Mouse (Mus musculus) spleen, adult 2 months (tissue): Measurements from ENCODE around the gene Nim1k. TPM values are rescaled to one million over a fixed set of nuclear protein-coding genes. Genes with fewer than 3 reads are reported as not detected.
A peak's percentile ranks its signal among the peaks of the same experiment; 100 is the strongest.
"Not testable (repeated sequence)": the region's sequence is repeated elsewhere in the genome, so short reads cannot be mapped to it uniquely, and the experiment has no call there.

ENCODE experiments used
- DNase-seq, 2 experiments: peaks; one replicate each; pipeline versions ENCODE4 v3.0.0 to v3.0.0-alpha.2; 2012 to 2021; ENCODE audit warnings: low spot score in 2 of 2, low read depth in 1 of 2
- H3K27ac ChIP-seq: fragments of 200-500 bp; 2 replicates; pipeline ENCODE4 v1.5.1; 2012; ENCODE audit warnings: low read length, inconsistent platforms; ENCODE audit not compliant: insufficient read depth
- H3K27me3 ChIP-seq: fragments of 200-500 bp; 2 replicates; pipeline ENCODE4 v1.6.1; 2012; ENCODE audit warnings: mild to moderate bottlenecking, moderate library complexity, low read length, inconsistent platforms; ENCODE audit not compliant: control insufficient read depth, insufficient read depth
- H3K36me3 ChIP-seq: fragments of 200-500 bp; 2 replicates; pipeline ENCODE4 v1.6.1; 2012; ENCODE audit warnings: mild to moderate bottlenecking, low read length, inconsistent platforms; ENCODE audit not compliant: control insufficient read depth, insufficient read depth
- H3K4me1 ChIP-seq: fragments of 200-500 bp; 2 replicates; pipeline ENCODE4 v1.6.1; 2011; ENCODE audit warnings: inconsistent platforms; ENCODE audit not compliant: control insufficient read depth, insufficient read depth, insufficient read length
- H3K4me3 ChIP-seq: fragments of 200-500 bp; 2 replicates; pipeline ENCODE4 v1.5.1; 2011; ENCODE audit warnings: mild to moderate bottlenecking, inconsistent platforms; ENCODE audit not compliant: insufficient read depth, insufficient read length; ENCODE audit errors: extremely low read depth
- CTCF ChIP-seq: fragments of 200-500 bp; IDR thresholded peaks from 2 replicates; pipeline ENCODE4 v1.5.1; 2011; ENCODE audit warnings: mild to moderate bottlenecking, inconsistent platforms; ENCODE audit not compliant: insufficient read depth, insufficient read length, insufficient replicate concordance; ENCODE audit errors: extremely low read depth
- POLR2A ChIP-seq: fragments of 200-500 bp; IDR thresholded peaks from 2 replicates; pipeline ENCODE4 v1.6.1; 2011; ENCODE audit warnings: low read depth, low read length, inconsistent platforms
- WGBS: fragments of 180-500 bp; shearing (Covaris S2); methylation state at CpG from one replicate; pipeline ENCODE4 v1.1.7; 2018; 5-methylcytosine and 5-hydroxymethylcytosine counted together
- polyA plus RNA-seq: library from polyadenylated mRNA; depleted of rRNA; stranded (reverse); fragments of >200 nt; gene quantifications from 2 replicates; pipeline ENCODE4 v1.2.3, GENCODE M21; 2012

Nim1k gene
- polyA plus RNA-seq, 1 experiment, result 0.06 TPM

DNA sequence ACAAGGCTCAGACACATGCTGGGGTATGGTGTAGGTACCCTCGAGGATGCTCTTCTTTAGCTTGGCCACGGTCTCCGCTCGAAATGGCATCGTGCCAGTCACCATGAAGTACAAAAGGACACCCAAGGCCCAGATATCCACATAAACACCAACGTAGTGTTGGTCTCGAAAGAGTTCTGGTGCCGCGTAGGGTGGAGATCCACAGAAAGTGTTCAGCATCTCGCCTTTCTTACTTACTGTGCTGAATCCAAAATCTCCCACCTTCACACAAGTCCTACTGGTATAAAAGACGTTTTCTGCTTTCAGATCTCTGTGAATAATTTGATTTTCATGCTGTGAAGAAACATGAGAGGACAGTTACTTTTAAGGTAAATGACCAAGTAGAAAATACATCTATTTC lies 43.2 kb downstream of the Nim1k start:
- H3K27ac ChIP-seq, result no peak overlapping the region
- DNase-seq, result no peak

GRCm38 (mm10) chr13:119710268-119710610 lies 45.4 kb downstream of the Nim1k start:
- peaks cover 9% of the 10 kb centered on the region for H3K36me3 ChIP-seq
- no peak overlapping the region for H3K4me3 ChIP-seq
- H3K27me3 ChIP-seq, result no peaks in the 10 kb centered on the region
- no peak overlapping the region for H3K27ac ChIP-seq
- TF ChIP-seq CTCF (no peak), POLR2A (no peak)
- DNase-seq, result no peak
- no peaks in the 10 kb centered on the region for H3K4me1 ChIP-seq
- WGBS, result 92% methylated on average over 10 of the region's 10 CpGs

More for the DNA sequence above, 43.2 kb downstream of the Nim1k start:
- H3K4me1 ChIP-seq, result no peaks in the 10 kb centered on the region
- TF ChIP-seq CTCF, result no peak
- no peak for TF ChIP-seq POLR2A
- H3K36me3 ChIP-seq, result no peaks in the 10 kb centered on the region
- WGBS, result 92% methylated on average over 11 of the region's 11 CpGs
- no peaks in the 10 kb centered on the region for H3K27me3 ChIP-seq
- H3K4me3 ChIP-seq, result no peak overlapping the region

- TF ChIP-seq POLR2A, result no peak
- TF ChIP-seq CTCF, result no peak
- Histone ChIP-seq H3K36me3 (peaks cover 11% of the 10 kb centered on the region), H3K27ac (no peak overlapping the region), H3K4me1 (no peaks in the 10 kb centered on the region), H3K4me3 (no peak overlapping the region), H3K27me3 (no peaks in the 10 kb centered on the region)
- no peak for DNase-seq
- WGBS, result 90% methylated on average over 8 of the region's 8 CpGs
Observed at GRCm38 (mm10) chr13:119709388-119710267, 46.1 kb downstream of the Nim1k start.

DNA sequence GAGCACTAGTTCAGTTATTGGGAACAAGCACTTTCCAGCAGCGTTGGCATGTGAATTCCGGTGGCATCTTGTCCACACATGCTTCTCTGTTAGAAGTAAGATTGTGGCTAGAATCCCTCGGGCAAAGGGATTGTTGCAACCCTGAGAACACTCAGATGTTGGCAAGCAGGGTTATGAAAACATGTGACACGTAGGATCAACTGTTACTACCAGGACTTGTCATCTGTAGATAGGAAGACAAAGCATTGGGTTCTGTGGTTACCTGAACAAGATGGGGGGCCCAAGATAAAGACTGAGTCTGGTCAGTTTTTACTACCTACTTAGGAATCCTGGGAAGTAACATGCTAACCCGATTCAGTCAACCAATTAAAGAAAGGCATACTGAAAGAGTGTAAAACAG lies 46.7 kb downstream of the Nim1k start:
- H3K36me3 ChIP-seq, result peaks cover 13% of the 10 kb centered on the region
- no peak for DNase-seq
- no peaks in the 10 kb centered on the region for H3K4me1 ChIP-seq
- WGBS, result 74% methylated on average over 5 of the region's 5 CpGs
- TF ChIP-seq CTCF (no peak), POLR2A (no peak)
- no peaks in the 10 kb centered on the region for H3K27me3 ChIP-seq
- no peak overlapping the region for H3K27ac ChIP-seq
- no peak overlapping the region for H3K4me3 ChIP-seq

DNA sequence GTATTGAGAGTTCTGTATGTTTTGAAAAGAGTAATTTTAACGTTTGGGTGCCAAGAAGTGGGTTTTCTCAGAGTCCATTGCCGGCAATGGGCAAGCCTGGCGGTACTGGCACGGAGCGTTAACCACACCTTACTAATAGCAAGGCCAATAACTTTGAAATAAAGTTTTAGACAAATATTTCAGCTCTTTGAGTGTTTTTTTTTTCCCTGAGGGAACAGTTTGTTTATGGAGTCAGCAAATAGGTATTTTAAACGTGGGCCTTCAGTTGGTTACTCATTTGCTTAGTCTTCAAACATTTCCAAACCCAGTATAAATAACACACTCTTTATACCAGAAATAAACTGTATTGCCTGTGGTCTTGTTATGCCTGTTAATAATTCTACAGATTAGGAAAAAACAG lies 47.8 kb downstream of the Nim1k start:
- no peak overlapping the region for H3K4me3 ChIP-seq
- TF ChIP-seq POLR2A, result no peak
- TF ChIP-seq CTCF, result no peak
- peaks cover 16% of the 10 kb centered on the region for H3K36me3 ChIP-seq
- no peak for DNase-seq
- 89% methylated on average over 6 of the region's 6 CpGs for WGBS
- no peaks in the 10 kb centered on the region for H3K27me3 ChIP-seq
- no peaks in the 10 kb centered on the region for H3K4me1 ChIP-seq
- no peak overlapping the region for H3K27ac ChIP-seq

DNA sequence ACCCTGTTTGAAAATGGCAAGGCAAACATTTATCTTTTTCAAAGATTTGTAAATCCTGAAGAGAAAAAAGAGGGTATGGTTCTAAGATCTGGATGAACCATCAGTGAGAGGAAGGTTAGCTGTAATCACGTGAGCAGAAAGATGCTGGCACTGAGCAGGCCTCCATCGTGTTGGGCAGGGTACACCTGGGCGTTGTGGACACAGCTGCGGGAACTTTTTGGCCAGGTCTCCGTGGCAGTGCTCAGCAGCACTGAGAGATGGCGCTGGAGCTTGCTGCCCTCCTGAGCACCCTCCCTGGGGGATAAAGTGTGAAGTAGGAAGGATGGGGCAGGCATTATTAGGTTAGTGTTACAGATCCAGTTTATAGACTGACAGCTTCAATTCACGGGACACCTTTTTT lies 48.7 kb downstream of the Nim1k start:
- DNase-seq, result no peak

GRCm38 (mm10) chr13:119706278-119706880 lies 49.3 kb downstream of the Nim1k start:
- Histone ChIP-seq H3K36me3 (peaks cover 18% of the 10 kb centered on the region), H3K27ac (peak overlapping the region; percentile 55)
- not testable (repeated sequence) for H3K27me3 ChIP-seq, H3K4me1 ChIP-seq, H3K4me3 ChIP-seq, DNase-seq
- 33% methylated on average over 8 of the region's 8 CpGs for WGBS

More for the DNA sequence above, 48.7 kb downstream of the Nim1k start:
- no peak overlapping the region for H3K4me3 ChIP-seq
- 35% methylated on average over 7 of the region's 7 CpGs for WGBS
- H3K36me3 ChIP-seq, result peaks cover 16% of the 10 kb centered on the region
- no peak for TF ChIP-seq POLR2A
- no peak for TF ChIP-seq CTCF
- peak overlapping the region; percentile 36 for H3K27ac ChIP-seq
- H3K4me1 ChIP-seq, result no peaks in the 10 kb centered on the region
- H3K27me3 ChIP-seq, result no peaks in the 10 kb centered on the region
